Mouse (Mus musculus): Measurements from ENCODE around the gene Sipa1l2. TPM values are rescaled to one million over a fixed set of nuclear protein-coding genes. Genes with fewer than 3 reads are reported as not detected.
A peak's percentile ranks its signal among the peaks of the same experiment; 100 is the strongest.

The Sipa1l2 gene
- polyA plus RNA-seq, 1 experiment from 2014 or later, result 14.0 TPM

- H3K27ac ChIP-seq (ENCODE audit: low read depth, low read length), result no peak overlapping the region
- H3K4me1 ChIP-seq (ENCODE audit: control insufficient read depth, insufficient read depth, low read length), result no peaks in the 10 kb centered on the region
- no peaks in the 10 kb centered on the region for H3K36me3 ChIP-seq (ENCODE audit: control insufficient read depth, insufficient read depth, low read length)
- ATAC-seq (ENCODE audit: low read depth), result no peak
- H3K9ac ChIP-seq (replicated peaks; ENCODE audit: low read depth, low read length), result no peak overlapping the region
- H3K27me3 ChIP-seq (ENCODE audit: control insufficient read depth, insufficient read depth, low read length), result no peaks in the 10 kb centered on the region
- WGBS, result 86% methylated on average over 4 of the region's 4 CpGs
- no peak overlapping the region for H3K4me3 ChIP-seq (ENCODE audit: low read depth, low read length)
- H3K9me3 ChIP-seq (ENCODE audit: control insufficient read depth, low read length), result no peaks in the 10 kb centered on the region
- no peak overlapping the region for H3K4me2 ChIP-seq (ENCODE audit: low read depth, low read length)
Measured at GRCm38 (mm10) chr8:125607714-125608223, 38.2 kb upstream of the Sipa1l2 start.

DNA sequence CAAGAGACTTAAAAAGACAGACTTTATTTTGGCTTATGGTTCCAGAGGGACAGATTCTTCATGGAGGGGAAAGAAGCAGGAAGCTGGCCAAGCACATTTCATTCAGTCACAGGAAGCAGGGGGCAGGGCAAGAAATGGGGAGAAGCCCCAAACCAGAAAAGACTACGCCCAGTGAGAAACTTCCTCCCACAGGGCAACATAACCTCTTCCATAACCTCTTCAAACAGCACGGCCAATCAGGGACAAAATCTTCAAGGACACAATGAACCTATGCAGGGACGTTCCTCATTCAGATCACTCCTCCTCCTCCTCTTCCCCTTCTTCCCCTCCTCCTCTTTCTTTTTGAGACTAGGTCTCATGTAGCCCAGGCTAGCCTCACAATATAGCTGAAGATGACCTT, 37.3 kb upstream of the Sipa1l2 start:
- no peak overlapping the region for H3K4me2 ChIP-seq (ENCODE audit: low read depth, low read length)
- no peak overlapping the region for H3K9ac ChIP-seq (replicated peaks; ENCODE audit: low read depth, low read length)
- H3K36me3 ChIP-seq (ENCODE audit: control insufficient read depth, insufficient read depth, low read length), result no peaks in the 10 kb centered on the region
- no peak overlapping the region for H3K4me3 ChIP-seq (ENCODE audit: low read depth, low read length)
- H3K9me3 ChIP-seq (ENCODE audit: control insufficient read depth, low read length), result no peaks in the 10 kb centered on the region
- H3K27me3 ChIP-seq (ENCODE audit: control insufficient read depth, insufficient read depth, low read length), result no peaks in the 10 kb centered on the region
- H3K4me1 ChIP-seq (ENCODE audit: control insufficient read depth, insufficient read depth, low read length), result no peaks in the 10 kb centered on the region
- ATAC-seq (ENCODE audit: low read depth), result no peak
- H3K27ac ChIP-seq (ENCODE audit: low read depth, low read length), result no peak overlapping the region
- WGBS, result 69% methylated on average over 3 of the region's 3 CpGs

- Histone ChIP-seq H3K4me1 (ENCODE audit: control insufficient read depth, insufficient read depth, low read length) (no peaks in the 10 kb centered on the region), H3K4me2 (ENCODE audit: low read depth, low read length) (no peak overlapping the region), H3K9ac (replicated peaks; ENCODE audit: low read depth, low read length) (no peak overlapping the region), H3K27me3 (ENCODE audit: control insufficient read depth, insufficient read depth, low read length) (no peaks in the 10 kb centered on the region), H3K4me3 (ENCODE audit: low read depth, low read length) (no peak overlapping the region), H3K9me3 (ENCODE audit: control insufficient read depth, low read length) (no peaks in the 10 kb centered on the region), H3K36me3 (ENCODE audit: control insufficient read depth, insufficient read depth, low read length) (no peaks in the 10 kb centered on the region), H3K27ac (ENCODE audit: low read depth, low read length) (no peak overlapping the region)
- 73% methylated on average over 8 of the region's 8 CpGs for WGBS
- no peak for ATAC-seq (ENCODE audit: low read depth)
Measured at GRCm38 (mm10) chr8:125604817-125605512, 35.4 kb upstream of the Sipa1l2 start.

DNA sequence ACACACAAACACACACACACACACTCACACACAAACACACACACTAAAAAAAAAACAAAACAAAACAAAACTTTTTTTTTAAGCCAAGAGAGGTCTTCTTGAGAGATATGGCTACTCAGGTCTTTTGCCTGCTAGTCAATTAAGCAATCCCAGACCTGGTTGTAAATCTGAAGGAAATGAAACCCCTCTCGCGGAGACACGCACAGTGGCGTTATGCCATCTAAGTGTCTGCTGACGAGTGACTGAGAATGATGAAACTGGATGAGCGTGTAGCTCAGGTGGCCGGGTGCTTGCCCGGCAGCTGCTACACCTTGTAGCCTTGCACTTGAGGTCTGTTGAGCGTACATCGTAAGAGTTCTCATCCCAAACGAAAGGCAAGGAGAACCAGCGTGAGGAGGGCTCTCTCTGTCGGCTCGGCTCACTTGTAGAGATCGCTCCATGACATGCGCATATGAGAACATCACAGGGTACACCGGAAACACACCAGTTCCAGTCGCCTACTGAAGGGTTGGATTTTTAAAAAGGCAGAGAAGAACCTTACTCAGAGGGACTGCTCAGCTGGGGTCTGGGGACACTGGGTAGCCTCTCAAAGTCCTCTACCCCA, 34.7 kb upstream of the Sipa1l2 start:
- Histone ChIP-seq H3K4me2 (ENCODE audit: low read depth, low read length) (no peak overlapping the region), H3K9me3 (ENCODE audit: control insufficient read depth, low read length) (no peaks in the 10 kb centered on the region), H3K4me1 (ENCODE audit: control insufficient read depth, insufficient read depth, low read length) (no peaks in the 10 kb centered on the region), H3K27ac (ENCODE audit: low read depth, low read length) (no peak overlapping the region), H3K9ac (replicated peaks; ENCODE audit: low read depth, low read length) (no peak overlapping the region), H3K36me3 (ENCODE audit: control insufficient read depth, insufficient read depth, low read length) (no peaks in the 10 kb centered on the region), H3K27me3 (ENCODE audit: control insufficient read depth, insufficient read depth, low read length) (no peaks in the 10 kb centered on the region), H3K4me3 (ENCODE audit: low read depth, low read length) (no peak overlapping the region)
- WGBS, result 75% methylated on average over 18 of the region's 18 CpGs
- ATAC-seq (ENCODE audit: low read depth), result no peak

- Histone ChIP-seq H3K4me3 (ENCODE audit: low read depth, low read length) (no peak overlapping the region), H3K36me3 (ENCODE audit: control insufficient read depth, insufficient read depth, low read length) (no peaks in the 10 kb centered on the region), H3K9me3 (ENCODE audit: control insufficient read depth, low read length) (no peaks in the 10 kb centered on the region), H3K9ac (replicated peaks; ENCODE audit: low read depth, low read length) (no peak overlapping the region), H3K4me2 (ENCODE audit: low read depth, low read length) (no peak overlapping the region), H3K27me3 (ENCODE audit: control insufficient read depth, insufficient read depth, low read length) (no peaks in the 10 kb centered on the region), H3K4me1 (ENCODE audit: control insufficient read depth, insufficient read depth, low read length) (no peaks in the 10 kb centered on the region), H3K27ac (ENCODE audit: low read depth, low read length) (no peak overlapping the region)
- 92% methylated on average over 8 of the region's 8 CpGs for WGBS
- ATAC-seq (ENCODE audit: low read depth), result no peak
Measured at GRCm38 (mm10) chr8:125603312-125603840, 33.8 kb upstream of the Sipa1l2 start.

DNA sequence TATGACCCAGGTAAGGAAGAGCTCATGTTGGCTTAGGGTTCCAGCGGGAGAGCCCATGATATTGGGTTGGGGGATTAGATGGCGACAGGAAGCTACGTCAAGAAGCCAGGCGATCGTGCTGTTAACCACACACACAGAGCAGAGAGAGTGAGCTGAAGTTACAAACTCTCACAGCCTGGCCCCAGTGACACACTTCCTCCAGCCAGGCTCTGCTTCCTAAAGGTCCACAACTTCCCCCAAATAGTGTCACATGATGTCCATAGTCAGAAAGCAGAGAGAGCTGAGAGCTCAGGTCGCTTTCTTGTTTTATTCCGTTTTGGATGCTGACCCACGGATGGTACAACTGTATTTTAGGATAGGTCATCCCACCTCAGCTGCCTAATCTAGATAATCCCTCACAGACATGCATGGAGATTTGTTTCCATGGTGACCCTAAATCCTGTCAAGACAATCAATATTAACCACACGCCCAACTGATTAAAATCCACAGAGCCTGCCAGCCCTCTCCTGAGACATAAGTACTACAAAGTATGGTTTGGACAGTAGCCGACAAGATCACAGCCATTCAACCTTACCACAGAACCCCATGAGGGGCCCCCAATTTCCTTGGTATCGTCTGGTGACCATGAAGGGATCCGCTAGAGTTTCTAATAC, 30.6 kb upstream of the Sipa1l2 start:
- WGBS, result 89% methylated on average over 12 of the region's 12 CpGs
- ATAC-seq (ENCODE audit: low read depth), result no peak
- Histone ChIP-seq H3K4me2 (ENCODE audit: low read depth, low read length) (no peak overlapping the region), H3K36me3 (ENCODE audit: control insufficient read depth, insufficient read depth, low read length) (no peaks in the 10 kb centered on the region), H3K9me3 (ENCODE audit: control insufficient read depth, low read length) (no peaks in the 10 kb centered on the region), H3K27me3 (ENCODE audit: control insufficient read depth, insufficient read depth, low read length) (no peaks in the 10 kb centered on the region), H3K4me1 (ENCODE audit: control insufficient read depth, insufficient read depth, low read length) (0 out of 2 replicates have a peak, but pooled peaks cover 4% of the 10 kb centered on the region), H3K9ac (replicated peaks; ENCODE audit: low read depth, low read length) (no peak overlapping the region), H3K4me3 (ENCODE audit: low read depth, low read length) (no peak overlapping the region), H3K27ac (ENCODE audit: low read depth, low read length) (no peak overlapping the region)

DNA sequence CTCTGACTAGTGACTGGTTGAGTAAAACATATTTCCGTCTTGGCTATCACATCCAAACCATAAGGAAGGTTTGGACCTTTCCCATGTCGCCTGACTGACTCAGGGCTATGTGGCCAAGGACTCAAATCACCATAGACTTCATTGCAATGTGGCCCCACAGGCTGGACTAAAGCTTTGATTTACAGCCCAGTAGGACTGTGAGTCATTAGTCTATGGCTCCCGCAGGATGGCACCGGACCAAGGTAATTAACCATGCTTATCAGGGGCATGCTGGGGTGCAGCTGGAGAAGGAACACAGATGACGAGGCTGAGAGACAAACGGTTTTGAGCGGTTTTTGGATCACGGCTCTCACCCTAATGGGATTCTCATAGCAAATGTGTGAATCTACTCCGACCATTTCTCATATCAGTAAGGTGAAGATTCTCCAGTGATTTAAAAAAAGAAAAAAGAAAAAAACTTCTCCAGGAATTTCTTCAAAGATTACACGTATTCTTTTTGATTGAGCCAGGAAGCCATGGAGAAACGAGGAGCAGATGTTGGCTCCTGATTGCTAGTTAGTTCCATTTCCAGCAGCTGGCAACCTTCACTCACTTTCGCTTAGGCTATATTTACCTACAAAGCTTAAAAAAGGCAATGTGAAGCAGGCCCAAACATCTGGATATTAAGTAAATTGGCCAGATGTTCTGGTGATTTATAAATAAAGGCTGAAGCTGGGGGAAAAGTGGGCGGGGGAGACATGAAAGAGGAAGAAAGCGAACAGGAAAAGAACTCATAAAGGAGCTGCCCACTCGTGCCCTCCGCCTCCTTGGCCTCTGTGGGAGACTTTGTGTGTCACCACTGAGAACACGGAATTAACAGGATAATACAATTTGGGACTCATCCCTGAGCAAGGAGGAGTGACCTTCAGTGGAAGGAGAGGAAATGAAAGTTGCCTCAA, 26.2 kb upstream of the Sipa1l2 start:
- ATAC-seq (ENCODE audit: low read depth), result no peak
- no peak overlapping the region for H3K27ac ChIP-seq (ENCODE audit: low read depth, low read length)

GRCm38 (mm10) chr8:125590363-125590762, 20.8 kb upstream of the Sipa1l2 start:
- no peak overlapping the region for H3K4me2 ChIP-seq (ENCODE audit: low read depth, low read length)
- peak; percentile 78; the same call in 1 of the 2 replicates for ATAC-seq (ENCODE audit: low read depth)
- H3K4me3 ChIP-seq (ENCODE audit: low read depth, low read length), result no peak overlapping the region
- H3K27ac ChIP-seq (ENCODE audit: low read depth, low read length), result peak overlapping the region; percentile 18; the same call in 1 of the 2 replicates
- WGBS, result 14% methylated on average over 3 of the region's 3 CpGs
- H3K9me3 ChIP-seq (ENCODE audit: control insufficient read depth, low read length), result no peaks in the 10 kb centered on the region
- H3K4me1 ChIP-seq (ENCODE audit: control insufficient read depth, insufficient read depth, low read length), result peaks cover 11% of the 10 kb centered on the region
- H3K36me3 ChIP-seq (ENCODE audit: control insufficient read depth, insufficient read depth, low read length), result no peaks in the 10 kb centered on the region
- H3K9ac ChIP-seq (replicated peaks; ENCODE audit: low read depth, low read length), result no peak overlapping the region
- H3K27me3 ChIP-seq (ENCODE audit: control insufficient read depth, insufficient read depth, low read length), result no peaks in the 10 kb centered on the region

More for the DNA sequence above, 26.2 kb upstream of the Sipa1l2 start:
- H3K4me2 ChIP-seq (ENCODE audit: low read depth, low read length), result no peak overlapping the region
- no peaks in the 10 kb centered on the region for H3K9me3 ChIP-seq (ENCODE audit: control insufficient read depth, low read length)
- WGBS, result 35% methylated on average over 17 of the region's 17 CpGs
- H3K36me3 ChIP-seq (ENCODE audit: control insufficient read depth, insufficient read depth, low read length), result no peaks in the 10 kb centered on the region
- H3K9ac ChIP-seq (replicated peaks; ENCODE audit: low read depth, low read length), result no peak overlapping the region
- no peak overlapping the region for H3K4me3 ChIP-seq (ENCODE audit: low read depth, low read length)
- H3K27me3 ChIP-seq (ENCODE audit: control insufficient read depth, insufficient read depth, low read length), result no peaks in the 10 kb centered on the region
- H3K4me1 ChIP-seq (ENCODE audit: control insufficient read depth, insufficient read depth, low read length), result peaks cover 9% of the 10 kb centered on the region; the same call in 1 of the 2 replicates

All from neural tube, embryonic 14.5 days (tissue).